Mouse (Mus musculus) liver, adult (tissue): ENCODE data around the gene Tead1.

Experiments
- GATA4 ChIP-seq: IDR thresholded peaks from 2 replicates; pipeline ENCODE4 v1.6.1; 2014; ENCODE audit warnings: mild to moderate bottlenecking, low read length; ENCODE audit not compliant: insufficient replicate concordance

The Tead1 gene

GRCm38 (mm10) chr7:112831446-112831845, 152.3 kb downstream of the Tead1 start:
- TF ChIP-seq GATA4 = no peak

- no peak for TF ChIP-seq GATA4
Observed at GRCm38 (mm10) chr7:112833132-112833531, 154.0 kb downstream of the Tead1 start.

- TF ChIP-seq GATA4 = no peak
Observed at GRCm38 (mm10) chr7:112836076-112836475, 157.0 kb downstream of the Tead1 start.

- no peak for TF ChIP-seq GATA4
Observed at GRCm38 (mm10) chr7:112838131-112838530, 159.0 kb downstream of the Tead1 start.

GRCm38 (mm10) chr7:112840351-112840750, 161.2 kb downstream of the Tead1 start:
- TF ChIP-seq GATA4 = no peak

- TF ChIP-seq GATA4 = no peak
Observed at GRCm38 (mm10) chr7:112840890-112841289, 161.8 kb downstream of the Tead1 start.

DNA sequence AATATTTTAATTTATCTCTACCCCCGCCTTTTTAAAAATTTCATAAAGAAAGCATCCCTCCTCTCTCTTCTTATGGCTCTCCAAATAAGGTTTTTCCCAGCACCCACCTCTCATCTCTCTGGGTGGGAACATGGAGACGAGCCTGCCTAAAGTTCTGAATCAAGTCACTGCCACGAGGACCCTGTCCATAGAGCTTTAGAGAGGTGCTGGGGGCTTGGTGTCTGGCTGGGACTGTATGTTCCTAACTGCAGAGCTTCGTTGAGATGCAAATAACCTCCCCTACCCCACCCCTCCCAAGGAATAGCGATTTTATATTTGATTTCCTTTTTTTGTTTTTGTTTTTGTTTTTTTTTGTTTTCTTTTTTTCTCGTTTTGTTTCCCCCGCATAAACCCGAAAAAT, 162.4 kb downstream of the Tead1 start:
- no peak for TF ChIP-seq GATA4

DNA sequence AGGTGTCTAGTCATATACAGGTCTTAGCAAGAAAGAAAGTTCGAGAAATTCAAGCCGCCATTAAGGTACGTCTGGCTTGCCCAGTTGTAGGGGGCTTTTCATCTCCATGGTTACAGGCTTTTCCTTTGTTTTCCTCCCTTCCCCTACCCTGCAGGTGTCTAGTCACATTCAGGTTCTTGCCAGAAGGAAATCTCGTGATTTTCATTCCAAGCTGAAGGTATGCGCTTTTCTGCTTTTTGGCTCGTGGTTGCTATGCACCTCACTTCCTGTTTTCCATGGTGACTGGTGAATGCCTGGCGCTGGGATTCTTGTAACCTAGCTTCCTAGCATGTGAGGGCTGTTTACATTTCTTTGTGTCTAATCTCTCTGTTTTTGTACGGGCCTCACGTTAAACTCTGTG, 162.8 kb downstream of the Tead1 start:
- TF ChIP-seq GATA4 = no peak

DNA sequence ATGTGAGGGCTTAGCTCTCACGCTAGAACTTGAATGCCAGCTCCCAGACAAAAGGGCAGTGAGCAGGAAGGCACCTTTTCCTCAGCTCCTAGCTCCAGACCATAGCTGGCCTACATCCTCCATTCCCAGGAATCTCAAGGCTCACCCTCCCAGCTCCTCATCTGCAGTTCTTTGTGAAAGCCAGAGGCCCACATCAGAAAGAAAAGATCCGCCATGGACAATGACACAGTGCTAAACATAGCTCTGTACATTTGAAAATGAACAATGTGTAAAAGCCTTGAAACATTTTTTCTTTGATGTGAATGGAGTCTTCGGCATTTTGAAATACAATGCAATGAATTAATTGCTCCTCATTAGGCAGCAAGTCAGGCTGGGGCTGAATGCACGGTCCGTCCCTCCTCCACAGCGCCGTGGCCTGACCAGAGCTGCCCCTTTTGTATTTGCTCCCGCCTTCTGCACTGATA, 172.2 kb downstream of the Tead1 start:
- TF ChIP-seq GATA4 = no peak

- no peak for TF ChIP-seq GATA4
Observed at GRCm38 (mm10) chr7:112852149-112852839, 173.2 kb downstream of the Tead1 start.

GRCm38 (mm10) chr7:112853857-112854256, 174.7 kb downstream of the Tead1 start:
- TF ChIP-seq GATA4 = no peak

GRCm38 (mm10) chr7:112854516-112854915, 175.4 kb downstream of the Tead1 start:
- no peak for TF ChIP-seq GATA4

DNA sequence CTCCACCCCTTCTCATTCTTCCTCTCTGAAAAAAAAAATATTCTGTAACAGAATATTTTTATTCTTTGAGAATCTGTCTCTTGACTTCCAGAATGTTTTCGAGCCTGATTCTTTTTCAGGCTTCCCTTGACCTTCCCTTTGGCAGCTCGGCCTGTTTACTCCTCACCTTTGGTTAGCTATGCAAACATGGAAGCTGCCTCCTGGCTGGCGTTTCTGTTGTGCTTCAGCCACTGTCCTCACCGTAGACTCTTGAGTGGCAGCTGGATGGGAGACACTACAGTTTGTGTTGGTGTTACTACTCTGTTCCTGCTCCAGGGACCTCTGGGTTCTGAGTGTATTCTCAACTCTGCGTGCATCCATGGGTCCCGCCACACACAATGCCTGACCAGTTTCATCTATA, 176.3 kb downstream of the Tead1 start:
- no peak for TF ChIP-seq GATA4

DNA sequence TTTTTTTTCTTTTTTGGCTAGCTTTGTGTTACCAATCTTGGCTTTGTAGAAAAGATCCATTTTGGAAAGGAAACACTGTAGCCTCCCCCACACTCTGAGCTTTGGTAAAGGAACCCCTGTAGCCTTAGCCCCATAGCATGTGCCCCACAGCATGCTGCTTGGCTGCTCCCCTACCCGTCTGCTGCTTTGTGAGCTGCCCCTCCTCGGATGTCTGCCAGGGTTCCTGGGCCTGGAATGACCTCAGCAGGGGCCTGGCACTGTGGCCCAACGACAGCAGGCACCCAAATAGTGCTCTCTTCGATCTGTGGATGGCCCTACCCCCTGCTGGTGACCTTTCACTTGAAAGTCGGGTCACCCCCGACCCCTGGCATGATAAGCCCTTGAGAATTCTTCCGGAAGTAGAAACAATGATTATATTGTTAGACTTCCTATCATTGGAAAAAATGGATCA, 177.0 kb downstream of the Tead1 start:
- TF ChIP-seq GATA4 = peak; percentile 34; the same call in 1 of the 2 replicates

GRCm38 (mm10) chr7:112856583-112856982, 177.5 kb downstream of the Tead1 start:
- TF ChIP-seq GATA4 = no peak

DNA sequence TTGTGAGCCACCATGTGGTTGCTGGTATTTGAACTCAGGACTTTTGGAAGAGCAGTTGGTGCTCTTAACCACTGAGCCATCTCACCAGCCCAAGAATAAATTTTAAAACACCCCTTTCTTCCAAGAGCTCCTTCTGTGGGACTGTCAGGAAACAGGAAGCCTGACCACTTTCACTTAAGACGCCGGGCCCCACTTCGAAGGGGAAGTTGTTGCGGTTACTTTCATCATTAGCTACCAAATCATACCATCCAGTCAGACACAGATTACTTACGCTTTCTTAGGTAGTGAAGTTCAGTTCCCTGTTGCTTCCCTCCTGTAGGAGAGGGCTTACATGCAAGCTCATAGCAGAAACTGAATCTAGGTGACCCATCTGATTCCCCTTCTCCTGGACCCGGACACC, 180.8 kb downstream of the Tead1 start:
- no peak for TF ChIP-seq GATA4

DNA sequence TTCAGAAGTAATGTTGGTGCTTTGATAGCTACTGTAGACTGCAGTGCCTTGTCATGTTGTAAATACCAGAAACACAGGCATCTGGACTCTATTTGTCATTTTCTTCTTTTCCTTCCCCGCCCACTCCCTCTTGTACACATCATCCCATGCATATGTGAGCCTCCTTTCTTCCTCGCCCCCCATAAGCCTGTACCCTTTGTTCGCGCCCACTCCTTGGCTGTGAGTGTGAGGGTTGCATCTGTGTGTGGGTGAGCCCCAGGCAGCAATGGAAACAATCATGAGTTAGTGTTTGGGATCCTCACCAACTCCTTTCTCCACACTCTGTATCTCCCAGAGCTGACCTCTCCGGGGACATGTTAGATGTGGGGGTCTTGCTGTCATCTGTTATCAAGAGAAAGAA, 183.0 kb downstream of the Tead1 start:
- TF ChIP-seq GATA4 = no peak
